Mouse (Mus musculus) midbrain, postnatal 0 days (tissue): ENCODE measurements around the gene Faim. TPM values are rescaled to one million over a fixed set of nuclear protein-coding genes. Genes with fewer than 3 reads are reported as not detected.
A peak's percentile ranks its signal among the peaks of the same experiment; 100 is the strongest.

Experiments
- ATAC-seq: fragments of 200-750 bp; cut with Nextera tagmentation; 2 replicates; pipeline ENCODE4 v1.8.0; 2017; ENCODE audit warnings: moderate number of reproducible peaks, mild to moderate bottlenecking, moderate TSS enrichment, moderate library complexity; ENCODE audit not compliant: low FRiP score
- DNase-seq: peaks from one replicate; pipeline ENCODE4 v3.0.0-alpha.2; 2015; ENCODE audit warnings: low spot score
- H3K27ac ChIP-seq: fragments of 300-500 bp; sonication (generic); 2 replicates; pipeline ENCODE4 v1.5.1; 2014; ENCODE audit warnings: low read depth, mild to moderate bottlenecking, low read length, mixed read lengths
- H3K27me3 ChIP-seq: fragments of 300-500 bp; sonication (generic); 2 replicates; pipeline ENCODE4 v1.6.1; 2014; ENCODE audit warnings: low read length, control low read depth, mixed read lengths; ENCODE audit not compliant: insufficient read depth
- H3K36me3 ChIP-seq: fragments of 300-500 bp; sonication (generic); 2 replicates; pipeline ENCODE4 v1.6.1; 2014; ENCODE audit warnings: low read length, control low read depth, mixed read lengths; ENCODE audit not compliant: insufficient read depth
- H3K4me1 ChIP-seq: fragments of 300-500 bp; sonication (generic); 2 replicates; pipeline ENCODE4 v1.6.1; 2014; ENCODE audit warnings: mild to moderate bottlenecking, control low read depth, antibody characterized with exemption, low read length, mixed read lengths; ENCODE audit not compliant: insufficient read depth
- H3K4me2 ChIP-seq: fragments of 300-500 bp; sonication (generic); 2 replicates; pipeline ENCODE4 v1.6.1; 2014; ENCODE audit warnings: low read depth, mild to moderate bottlenecking, low read length, mixed read lengths; ENCODE audit not compliant: poor library complexity, severe bottlenecking
- H3K4me3 ChIP-seq: fragments of 300-500 bp; sonication (generic); 2 replicates; pipeline ENCODE4 v1.5.1; 2014; ENCODE audit warnings: low read depth, mild to moderate bottlenecking, low read length, moderate library complexity
- H3K9ac ChIP-seq: fragments of 300-500 bp; sonication (generic); replicated peaks from 2 replicates; pipeline ENCODE4 v1.6.1; 2014; ENCODE audit warnings: mild to moderate bottlenecking, low read length, moderate library complexity, mixed read lengths; ENCODE audit not compliant: poor library complexity, severe bottlenecking
- H3K9me3 ChIP-seq: fragments of 300-500 bp; sonication (generic); 2 replicates; pipeline ENCODE4 v1.6.1; 2016; ENCODE audit warnings: low read length, control low read depth
- CTCF ChIP-seq: IDR thresholded peaks from 2 replicates; pipeline ENCODE4 v1.5.1; 2016; ENCODE audit warnings: antibody characterized with exemption, mild to moderate bottlenecking
- WGBS: fragments of 180-500 bp; shearing (Covaris S2); extraction: QIAGEN DNeasy Blood & Tissue Kit; methylation state at CpG from one replicate; pipeline ENCODE4 v1.1.7; 2014; 5-methylcytosine and 5-hydroxymethylcytosine counted together
- polyA plus RNA-seq: library from polyadenylated mRNA; unstranded; fragments of >200 nt; fragmentation: Nextera tagmentation; extraction: Ambion mirVana; gene quantifications from 2 replicates; pipeline ENCODE4 v1.2.1, GENCODE M21; 2015
- total RNA-seq: library from RNA; depleted of rRNA; stranded (reverse); fragments of >200 nt; gene quantifications from 2 replicates; pipeline ENCODE4 v1.2.3, GENCODE M21; 2014

Faim gene
- total and polyA plus RNA-seq, 2 experiments from 2014 or later: 55.7 to 109 TPM

DNA sequence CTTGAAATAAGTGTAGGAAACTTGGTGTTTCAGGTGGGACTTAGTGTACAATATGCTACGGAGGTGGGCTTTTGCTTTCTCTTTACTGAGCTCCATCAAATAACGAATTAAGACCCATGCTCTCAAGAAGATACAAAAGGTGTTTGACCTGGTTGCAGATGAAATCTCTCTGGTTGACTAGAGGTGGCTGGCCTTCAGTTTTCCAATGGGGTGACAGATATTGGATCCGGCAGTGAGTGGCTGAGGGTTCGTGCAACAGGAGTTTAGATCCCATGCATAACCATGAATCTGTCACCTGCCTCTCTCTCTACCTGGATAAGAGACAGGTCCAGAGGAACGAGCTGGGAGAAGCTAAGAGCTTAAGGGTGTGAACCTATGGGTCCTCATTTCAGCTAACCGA, 27.5 kb upstream of the Faim start:
- no peaks in the 10 kb centered on the region for H3K36me3 ChIP-seq
- H3K9ac ChIP-seq: no peak overlapping the region
- H3K4me2 ChIP-seq: no peak overlapping the region; the same call in 1 of the 2 replicates
- TF ChIP-seq CTCF: no peak
- ATAC-seq (no peak), DNase-seq (no peak)
- peaks cover 7% of the 10 kb centered on the region; the same call in 1 of the 2 replicates for H3K4me1 ChIP-seq
- no peak overlapping the region for H3K27ac ChIP-seq
- H3K27me3 ChIP-seq: peaks cover 77% of the 10 kb centered on the region
- no peak overlapping the region for H3K4me3 ChIP-seq
- 5% methylated on average over 6 of the region's 6 CpGs for WGBS
- H3K9me3 ChIP-seq: no peaks in the 10 kb centered on the region

DNA sequence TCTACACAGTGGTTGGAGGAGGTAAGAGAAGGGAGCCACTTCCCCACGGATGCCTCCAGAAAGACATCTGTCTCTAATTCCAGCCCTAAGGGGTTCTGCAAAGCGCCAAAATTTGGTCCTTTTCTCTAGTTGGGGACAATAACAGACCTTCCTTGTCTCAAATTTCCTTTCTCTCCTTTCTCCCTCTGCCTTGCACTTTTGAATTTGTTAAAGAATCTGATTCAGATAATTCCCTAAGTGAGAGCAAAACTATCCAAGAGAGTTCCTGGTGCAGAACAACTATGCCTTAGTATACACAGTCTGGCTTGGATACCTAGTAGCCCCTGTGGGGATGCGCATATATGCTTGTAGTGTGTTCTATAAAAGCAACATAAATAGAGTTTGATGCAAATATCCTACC, 26.3 kb upstream of the Faim start:
- WGBS: 36% methylated on average over 3 of the region's 3 CpGs

DNA sequence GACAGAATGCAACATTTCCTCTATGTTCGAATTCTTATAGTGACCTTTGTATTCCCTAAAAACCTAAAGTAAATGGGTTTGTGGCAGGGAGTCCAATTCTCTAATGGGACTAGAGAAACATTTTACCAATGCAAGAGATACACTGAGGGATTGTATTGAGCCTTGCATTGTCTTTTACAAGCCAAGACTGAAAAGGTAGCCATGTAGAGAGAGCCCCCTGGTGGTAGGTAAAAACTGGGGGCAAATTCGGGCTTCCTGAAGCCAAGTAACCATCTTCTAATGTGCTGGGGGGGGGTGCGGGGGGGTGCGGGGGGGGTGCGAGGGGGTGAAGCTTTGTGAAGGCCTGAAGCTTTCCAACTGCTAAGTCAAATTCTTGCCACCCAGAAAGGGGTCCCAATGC, 25.8 kb upstream of the Faim start:
- Histone ChIP-seq H3K4me3 (no peak overlapping the region), H3K27ac (no peak overlapping the region), H3K9me3 (no peaks in the 10 kb centered on the region), H3K9ac (no peak overlapping the region), H3K36me3 (no peaks in the 10 kb centered on the region), H3K4me2 (no peak overlapping the region), H3K4me1 (peaks cover 7% of the 10 kb centered on the region; the same call in 1 of the 2 replicates), H3K27me3 (peaks cover 79% of the 10 kb centered on the region)
- peak; percentile 42 for TF ChIP-seq CTCF
- 26% methylated on average over 5 of the region's 5 CpGs for WGBS
- ATAC-seq (no peak), DNase-seq (no peak)

More for the DNA sequence above, 26.3 kb upstream of the Faim start:
- Histone ChIP-seq H3K9ac (no peak overlapping the region), H3K4me1 (peaks cover 7% of the 10 kb centered on the region; the same call in 1 of the 2 replicates), H3K4me2 (no peak overlapping the region), H3K27ac (no peak overlapping the region), H3K36me3 (no peaks in the 10 kb centered on the region), H3K9me3 (no peaks in the 10 kb centered on the region), H3K27me3 (peaks cover 75% of the 10 kb centered on the region), H3K4me3 (no peak overlapping the region)
- DNase-seq: no peak
- no peak for TF ChIP-seq CTCF
- no peak for ATAC-seq

DNA sequence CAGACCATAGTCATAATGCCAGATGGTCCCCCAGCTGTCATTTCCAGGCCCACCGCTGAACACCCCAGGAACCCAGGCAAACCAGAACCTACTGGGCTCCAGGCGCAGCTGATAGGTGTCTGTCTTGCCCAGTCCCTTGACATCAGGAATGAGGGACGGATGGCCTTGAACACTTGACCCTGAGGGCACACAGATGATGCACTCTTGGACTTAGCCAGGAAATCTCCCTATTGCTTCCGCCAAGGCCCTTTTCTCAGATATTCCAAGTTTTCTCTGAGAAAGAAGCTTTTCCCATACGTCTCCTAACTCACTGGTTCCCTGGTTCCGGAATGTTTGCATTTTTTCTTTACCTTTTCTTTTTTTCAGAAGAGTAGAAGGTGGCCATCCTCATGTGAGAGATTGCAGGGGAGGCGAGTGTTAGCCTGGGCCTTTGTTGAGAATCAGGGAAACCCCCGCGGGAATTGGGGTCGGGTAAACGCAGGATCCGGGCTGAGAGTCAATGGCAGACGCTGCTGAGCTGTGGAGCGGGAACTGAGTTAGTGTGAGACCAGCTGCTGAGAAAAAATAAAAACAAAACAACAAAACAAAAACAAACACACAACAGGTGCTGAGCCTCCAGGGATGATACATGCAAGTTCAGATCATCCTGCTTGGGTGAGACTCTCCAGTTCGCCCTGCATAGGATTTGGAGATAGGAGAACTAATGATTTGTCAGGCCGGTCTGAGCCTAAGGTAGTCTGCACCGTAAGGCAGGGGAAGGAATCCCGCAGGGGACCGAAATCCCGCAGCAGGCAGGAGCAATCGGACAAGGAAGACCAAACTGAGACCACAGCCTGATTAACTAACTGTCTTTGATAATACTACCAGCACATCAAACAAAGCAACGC, 24.3 kb upstream of the Faim start:
- no peak for ATAC-seq
- no peak for TF ChIP-seq CTCF
- 5% methylated on average over 22 of the region's 22 CpGs for WGBS

DNA sequence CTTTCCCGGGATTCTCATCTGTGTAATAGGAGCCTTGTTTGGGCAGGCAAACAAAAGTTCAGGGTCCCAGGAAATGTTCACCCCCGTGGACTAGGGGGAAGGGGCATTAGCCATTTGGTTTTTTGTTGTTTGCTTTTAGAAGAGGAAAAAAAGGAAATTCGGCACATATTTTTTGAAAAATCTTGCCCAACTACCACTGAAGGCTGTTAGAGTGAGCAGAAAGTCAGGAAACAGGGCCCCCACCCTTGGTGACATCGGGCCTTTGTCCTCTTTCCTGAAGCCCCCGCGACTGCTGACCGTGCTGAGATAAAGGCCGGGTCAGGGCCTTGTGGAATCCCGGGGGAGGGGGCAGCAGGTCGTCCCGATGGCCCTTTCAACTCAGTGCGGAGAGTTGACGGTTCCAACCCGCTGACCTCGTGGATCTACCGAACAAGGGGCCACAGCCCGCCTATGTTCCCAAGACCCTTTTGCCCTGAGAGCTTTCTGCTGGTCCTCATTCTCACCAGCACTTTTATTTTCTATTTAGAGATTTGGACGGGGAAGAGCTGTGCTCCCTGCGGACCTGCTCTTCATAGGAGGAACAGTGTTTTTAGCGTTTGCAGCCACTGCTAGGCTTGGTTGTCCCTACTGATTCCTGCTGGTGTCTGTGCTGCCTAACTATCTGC, 23.6 kb upstream of the Faim start:
- Histone ChIP-seq H3K4me3 (no peak overlapping the region), H3K36me3 (no peaks in the 10 kb centered on the region), H3K4me2 (no peak overlapping the region), H3K9ac (no peak overlapping the region), H3K27ac (no peak overlapping the region), H3K9me3 (no peaks in the 10 kb centered on the region), H3K27me3 (peaks cover 81% of the 10 kb centered on the region), H3K4me1 (no peaks in the 10 kb centered on the region)
- DNase-seq (no peak), ATAC-seq (no peak)
- 2% methylated on average over 20 of the region's 20 CpGs for WGBS
- TF ChIP-seq CTCF: no peak

More for the DNA sequence above, 24.3 kb upstream of the Faim start:
- H3K9ac ChIP-seq: no peak overlapping the region
- no peaks in the 10 kb centered on the region for H3K36me3 ChIP-seq
- H3K4me3 ChIP-seq: no peak overlapping the region
- no peak for DNase-seq
- H3K27me3 ChIP-seq: peaks cover 84% of the 10 kb centered on the region
- H3K27ac ChIP-seq: no peak overlapping the region
- no peak overlapping the region for H3K4me2 ChIP-seq
- H3K9me3 ChIP-seq: no peaks in the 10 kb centered on the region
- no peaks in the 10 kb centered on the region for H3K4me1 ChIP-seq

DNA sequence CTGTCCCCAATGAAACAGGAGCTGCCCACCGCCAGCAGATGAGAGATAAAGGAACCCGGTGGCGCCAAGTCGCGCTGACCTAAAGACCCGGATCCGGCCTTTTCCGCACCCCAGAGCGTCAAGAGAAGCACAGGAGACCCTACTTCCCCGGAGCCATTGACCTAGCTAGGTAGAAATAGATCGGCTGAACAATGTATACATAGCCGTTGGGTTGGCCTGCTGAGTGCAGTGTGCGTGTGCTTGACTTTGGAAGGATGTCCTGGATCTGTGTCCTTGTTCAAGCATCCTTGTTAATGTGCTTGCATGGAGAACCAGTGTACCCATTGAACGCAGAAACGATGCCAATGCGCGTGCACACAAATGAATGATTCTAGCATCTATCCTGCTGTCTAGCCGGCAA, 22.5 kb upstream of the Faim start:
- H3K27ac ChIP-seq: no peak overlapping the region
- no peak for TF ChIP-seq CTCF
- no peaks in the 10 kb centered on the region for H3K9me3 ChIP-seq
- ATAC-seq (no peak), DNase-seq (no peak)
- H3K9ac ChIP-seq: no peak overlapping the region
- H3K36me3 ChIP-seq: no peaks in the 10 kb centered on the region
- H3K27me3 ChIP-seq: peaks cover 76% of the 10 kb centered on the region
- H3K4me1 ChIP-seq: no peaks in the 10 kb centered on the region
- no peak overlapping the region for H3K4me2 ChIP-seq
- H3K4me3 ChIP-seq: no peak overlapping the region
- 6% methylated on average over 18 of the region's 18 CpGs for WGBS
